Mouse (Mus musculus): ENCODE results near the gene Dnali1. TPM values are rescaled to one million over a fixed set of nuclear protein-coding genes. Genes with fewer than 3 reads are reported as not detected.

Gene Dnali1
- polyA plus RNA-seq (2014; fragmentation: Illumina TruSeq; extraction: RNeasy Lipid Tissue Mini Kit (QIAGEN cat#74804); ENCODE audit: low read depth, low replicate concordance) = not detected

DNA sequence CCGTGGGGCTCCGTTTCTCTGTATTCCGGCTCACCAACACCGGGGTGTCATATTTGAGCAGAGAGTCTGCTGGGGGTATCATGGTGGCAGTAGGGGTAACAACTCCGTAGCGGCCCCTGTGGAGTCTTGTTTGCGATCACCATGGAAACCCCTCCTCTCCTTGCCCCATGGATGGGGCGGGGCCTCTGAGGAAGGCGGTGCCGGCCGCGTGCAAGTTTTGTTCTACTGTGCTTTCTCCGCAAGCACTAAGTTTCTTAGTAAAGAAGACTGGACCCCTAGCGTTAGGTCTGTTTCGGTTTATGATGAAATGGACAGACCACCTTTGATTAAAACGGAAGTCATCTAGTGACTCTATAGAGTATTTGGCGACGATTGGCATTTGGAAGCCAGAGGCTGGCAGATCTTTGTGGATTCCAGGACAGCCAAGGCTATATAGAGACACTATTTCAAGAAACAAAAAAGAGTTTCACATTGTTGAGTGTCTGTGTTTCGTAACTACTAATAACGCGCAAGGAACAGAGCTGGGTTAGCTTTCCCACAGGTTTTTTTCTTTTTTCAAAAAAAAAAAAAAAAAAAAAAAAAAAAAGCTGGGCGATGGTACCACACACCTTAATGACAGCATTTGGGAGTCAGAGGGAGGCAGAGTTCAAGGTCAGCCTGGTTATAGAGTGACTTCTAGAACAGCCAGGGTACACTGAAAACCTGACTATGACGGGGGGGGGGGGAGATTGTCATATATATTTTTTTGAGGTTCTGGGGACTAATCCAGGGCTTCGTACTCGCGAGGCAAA, at the start of gene Dnali1:
Gene Dnali1, minus strand, starts transcription at position 187 of the 791 bp plus-strand sequence.

DNA sequence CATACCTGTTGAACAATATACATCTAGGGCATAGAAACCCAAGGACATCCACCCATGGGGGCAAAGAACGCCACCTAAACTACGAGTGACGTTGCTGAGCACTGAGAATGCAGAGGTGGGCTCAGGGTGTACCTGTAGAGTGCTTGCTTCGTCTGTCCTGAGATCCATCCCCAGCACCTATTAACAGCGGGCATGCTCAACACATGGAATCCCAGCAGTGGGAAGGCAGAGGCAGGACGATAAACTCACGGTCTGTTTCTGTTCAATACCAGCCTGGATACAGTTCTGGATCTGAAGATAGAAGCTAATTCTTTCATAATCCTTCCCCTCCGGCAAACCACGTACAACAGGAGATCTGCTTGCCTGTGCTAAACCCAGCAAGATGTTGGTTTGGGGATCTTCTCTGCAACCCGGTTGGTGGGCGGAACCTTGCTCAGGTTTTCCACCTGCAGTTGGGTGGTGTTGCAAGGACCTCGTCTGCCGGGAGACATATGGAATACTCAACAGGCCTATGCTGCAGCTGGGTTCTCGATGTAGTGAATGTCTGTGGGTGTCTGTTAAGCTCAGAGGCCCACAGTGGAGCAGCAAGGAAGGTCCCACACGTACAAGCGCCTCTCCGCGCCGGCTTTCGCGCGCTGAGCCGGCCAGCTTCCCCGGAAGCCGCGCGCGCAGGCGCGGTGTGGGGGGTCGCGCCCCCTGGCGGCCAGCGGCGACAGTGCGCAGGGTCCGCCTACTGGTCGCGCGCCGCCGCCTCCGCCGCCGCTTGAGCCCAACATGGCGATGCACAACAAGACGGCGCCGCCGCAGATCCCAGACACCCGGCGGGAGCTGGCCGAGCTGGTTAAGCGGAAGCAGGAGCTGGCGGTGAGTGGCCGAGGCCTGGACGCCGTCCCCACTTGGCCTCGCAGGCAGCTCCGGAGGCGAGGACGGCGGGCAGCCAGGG, 19.2 kb upstream of the Dnali1 start, which contains the start of gene Meaf6:
Gene Meaf6, plus strand, starts transcription at position 732 of the 943 bp plus-strand sequence.

GRCm38 (mm10) chr4:125066490-125067370, 1.2 kb upstream of the Dnali1 start, which contains the start of gene Snip1:
Snip1 (plus strand) TSS chr4:125066672.

GRCm38 (mm10) chr4:125015806-125016635, 49.5 kb downstream of the Dnali1 start, which contains the start of gene Gnl2:
Gnl2 (plus strand) TSS chr4:125016585.

Other genes starting within 250 kb of the Dnali1 start
- gene Yrdc, start 215.0 kb downstream of the Dnali1 start, polyA plus RNA-seq (2014; fragmentation: Illumina TruSeq; extraction: RNeasy Lipid Tissue Mini Kit (QIAGEN cat#74804); ENCODE audit: low read depth, low replicate concordance) = 37.0 TPM
- 2.3 TPM for gene 1110065P20Rik, start 214.5 kb downstream of the Dnali1 start, polyA plus RNA-seq (2014; fragmentation: Illumina TruSeq; extraction: RNeasy Lipid Tissue Mini Kit (QIAGEN cat#74804); ENCODE audit: low read depth, low replicate concordance)
- gene Maneal, start 203.5 kb downstream of the Dnali1 start, polyA plus RNA-seq (2014; fragmentation: Illumina TruSeq; extraction: RNeasy Lipid Tissue Mini Kit (QIAGEN cat#74804); ENCODE audit: low read depth, low replicate concordance) = 2.3 TPM
- gene Epha10, start 184.8 kb downstream of the Dnali1 start, polyA plus RNA-seq (2014; fragmentation: Illumina TruSeq; extraction: RNeasy Lipid Tissue Mini Kit (QIAGEN cat#74804); ENCODE audit: low read depth, low replicate concordance) = 0.12 TPM
- 7.6 TPM for gene 9930104L06Rik, start 128.7 kb downstream of the Dnali1 start, polyA plus RNA-seq (2014; fragmentation: Illumina TruSeq; extraction: RNeasy Lipid Tissue Mini Kit (QIAGEN cat#74804); ENCODE audit: low read depth, low replicate concordance)
- gene Cdca8, start 126.4 kb downstream of the Dnali1 start, polyA plus RNA-seq (2014; fragmentation: Illumina TruSeq; extraction: RNeasy Lipid Tissue Mini Kit (QIAGEN cat#74804); ENCODE audit: low read depth, low replicate concordance) = 9.7 TPM
- 1.8 TPM for gene Rspo1, start 79.3 kb downstream of the Dnali1 start, polyA plus RNA-seq (2014; fragmentation: Illumina TruSeq; extraction: RNeasy Lipid Tissue Mini Kit (QIAGEN cat#74804); ENCODE audit: low read depth, low replicate concordance)
- gene Gnl2, start 49.1 kb downstream of the Dnali1 start, polyA plus RNA-seq (2014; fragmentation: Illumina TruSeq; extraction: RNeasy Lipid Tissue Mini Kit (QIAGEN cat#74804); ENCODE audit: low read depth, low replicate concordance) = 60.3 TPM
- gene Snip1, start 969 bp upstream of the Dnali1 start, polyA plus RNA-seq (2014; fragmentation: Illumina TruSeq; extraction: RNeasy Lipid Tissue Mini Kit (QIAGEN cat#74804); ENCODE audit: low read depth, low replicate concordance) = 14.4 TPM
- 22.6 TPM for gene Meaf6, start 19.4 kb upstream of the Dnali1 start, polyA plus RNA-seq (2014; fragmentation: Illumina TruSeq; extraction: RNeasy Lipid Tissue Mini Kit (QIAGEN cat#74804); ENCODE audit: low read depth, low replicate concordance)
- gene Zc3h12a, start 62.1 kb upstream of the Dnali1 start, polyA plus RNA-seq (2014; fragmentation: Illumina TruSeq; extraction: RNeasy Lipid Tissue Mini Kit (QIAGEN cat#74804); ENCODE audit: low read depth, low replicate concordance) = not detected

Data from adrenal gland, adult 10 weeks (tissue).